In the genomic region with DNA sequence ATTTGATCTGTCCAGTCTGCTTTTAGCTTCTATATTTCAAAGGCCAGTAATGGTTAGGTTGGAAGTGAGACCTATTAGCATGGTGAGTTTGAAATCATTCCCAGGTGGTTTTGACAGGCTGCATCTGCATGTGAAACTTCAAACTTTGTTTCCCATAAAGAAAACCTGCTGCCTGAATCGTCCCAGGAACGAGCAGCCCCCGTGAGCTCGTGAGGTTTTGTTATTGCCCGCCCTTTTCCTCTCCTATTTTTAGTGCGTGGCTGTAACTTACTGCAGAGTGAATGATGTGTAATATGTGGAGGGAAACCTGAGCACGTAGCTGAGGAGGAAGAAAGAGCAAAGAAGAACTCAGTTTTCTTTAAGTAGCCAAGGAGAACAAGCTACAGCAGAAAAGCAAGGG, we compare ENCODE assay signal across 14 mouse cellular contexts.
A peak's percentile ranks its signal among the peaks of the same experiment; 100 is the strongest.
DNase-seq lines count a peak whose midpoint lies in the region; ATAC-seq and TF ChIP-seq lines count a peak whose summit lies in the region.
"Had no signal": no experiment of that assay in that cellular context is flagged by ENCODE, and none has a peak within 500 bp of the region (broad histone marks: within the 10 kb centered on the region; RNA-seq: fewer than 3 reads in every experiment).

No protein-coding gene starts in this region.

- TF ChIP-seq EP300 in stomach, postnatal 0 days (optimal IDR thresholded peaks at IDR 0.05) = no peak

- no peaks in the 10 kb centered on the region for H3K27me3 ChIP-seq in heart, embryonic 12.5 days (replicated peaks)
- H3K27me3 ChIP-seq in stomach, embryonic 14.5 days (ENCODE audit: control insufficient read depth, insufficient read depth, low read length) = no peaks in the 10 kb centered on the region
- no peaks in the 10 kb centered on the region for H3K27me3 ChIP-seq in stomach, postnatal 0 days (ENCODE audit: control insufficient read depth, insufficient read depth, low read length)
- H3K27me3 ChIP-seq: midbrain, embryonic 15.5 days; neural tube, embryonic 13.5 days had no signal

- no peak overlapping the region for H3K4me3 ChIP-seq in heart, embryonic 12.5 days
- no peak overlapping the region for H3K4me3 ChIP-seq in stomach, embryonic 14.5 days (ENCODE audit: low read depth, low read length)
- H3K4me3 ChIP-seq in stomach, postnatal 0 days (ENCODE audit: low read depth, low read length) = no peak overlapping the region
- H3K4me3 ChIP-seq in layer of hippocampus, adult 2 months = no peak overlapping the region
- H3K4me3 ChIP-seq: midbrain, embryonic 15.5 days; neural tube, embryonic 13.5 days had no signal

- DNase-seq in heart, postnatal 36 days = no peak
- DNase-seq in stomach, postnatal 0 days (ENCODE audit: low spot score) = no peak
- peak; percentile 70 for DNase-seq in hindlimb bud, embryonic 11.5 days (ENCODE audit: extremely low spot score, low read depth, low spot score)
- DNase-seq in spleen, postnatal 10 days (ENCODE audit: low spot score in 2 of 2) = no peak
- no peak for DNase-seq in layer of hippocampus, adult 2 months (ENCODE audit: low spot score in 2 of 2)
- DNase-seq: adrenal gland, postnatal 36 days; cerebellum, postnatal 14 days; kidney, adult 2 months had no signal

- no peak for ATAC-seq in heart, embryonic 12.5 days (ENCODE audit: insufficient number of reproducible peaks, low FRiP score)
- no peak for ATAC-seq in stomach, embryonic 14.5 days (ENCODE audit: insufficient number of reproducible peaks, insufficient read depth, low FRiP score, low read depth)
- no peak for ATAC-seq in stomach, postnatal 0 days (ENCODE audit: low FRiP score, low TSS enrichment)
- ATAC-seq: hindbrain, embryonic 16.5 days; midbrain, embryonic 15.5 days had no signal

- 14% methylated on average over 7 of the region's 7 CpGs for WGBS in heart, embryonic 12.5 days
- WGBS in stomach, embryonic 14.5 days = 18% methylated on average over 7 of the region's 7 CpGs
- WGBS in stomach, postnatal 0 days = 32% methylated on average over 7 of the region's 7 CpGs

- H3K27ac ChIP-seq in heart, embryonic 12.5 days (ENCODE audit: poor library complexity, severe bottlenecking) = no peak overlapping the region; the same call in 1 of the 2 replicates
- H3K27ac ChIP-seq in stomach, embryonic 14.5 days (ENCODE audit: low read length) = peak overlapping the region; percentile 13; the same call in 1 of the 2 replicates
- no peak overlapping the region for H3K27ac ChIP-seq in stomach, postnatal 0 days (replicated peaks)
- no peak overlapping the region for H3K27ac ChIP-seq in layer of hippocampus, adult 2 months
- H3K27ac ChIP-seq: liver, embryonic 14.5 days; midbrain, embryonic 15.5 days; neural tube, embryonic 13.5 days had no signal

- no peak for TF ChIP-seq CTCF in stomach, postnatal 0 days (IDR thresholded peaks at IDR 0.05; ENCODE audit: low read depth)
- TF ChIP-seq CTCF in layer of hippocampus, adult 2 months (conservative IDR thresholded peaks at IDR 0.05) = no peak

- no peaks in the 10 kb centered on the region for H3K9me3 ChIP-seq in heart, embryonic 12.5 days (replicated peaks)
- no peaks in the 10 kb centered on the region for H3K9me3 ChIP-seq in stomach, embryonic 14.5 days (ENCODE audit: control insufficient read depth, low read depth, low read length)
- H3K9me3 ChIP-seq in stomach, postnatal 0 days (ENCODE audit: control insufficient read depth, low read length) = no peaks in the 10 kb centered on the region
- H3K9me3 ChIP-seq: midbrain, embryonic 15.5 days; neural tube, embryonic 13.5 days had no signal

- intact Hi-C loops in heart, postnatal 36 days (cut with DNase I) = no loop called here

- H3K4me1 ChIP-seq in heart, embryonic 12.5 days (replicated peaks) = peaks cover 40% of the 10 kb centered on the region
- H3K4me1 ChIP-seq in stomach, embryonic 14.5 days (ENCODE audit: control insufficient read depth, insufficient read depth, low read length) = peaks cover 5% of the 10 kb centered on the region; the same call in 1 of the 2 replicates
- H3K4me1 ChIP-seq in stomach, postnatal 0 days (replicated peaks; ENCODE audit: control insufficient read depth, insufficient read depth) = 0 out of 2 replicates have a peak, but pooled peaks cover 2% of the 10 kb centered on the region

- peak overlapping the region; percentile 40 for H3K4me2 ChIP-seq in heart, embryonic 12.5 days
- no peak overlapping the region for H3K4me2 ChIP-seq in stomach, embryonic 14.5 days (replicated peaks; ENCODE audit: low read depth, low read length)
- H3K4me2 ChIP-seq in stomach, postnatal 0 days (replicated peaks; ENCODE audit: low read depth) = no peak overlapping the region
- H3K4me2 ChIP-seq: midbrain, embryonic 15.5 days; neural tube, embryonic 13.5 days had no signal

- H3K9ac ChIP-seq in heart, embryonic 12.5 days = peak overlapping the region; percentile 50
- H3K9ac ChIP-seq in stomach, embryonic 14.5 days (replicated peaks; ENCODE audit: low read depth, low read length) = no peak overlapping the region
- no peak overlapping the region for H3K9ac ChIP-seq in stomach, postnatal 0 days (ENCODE audit: low read length)
- H3K9ac ChIP-seq: liver, embryonic 14.5 days; midbrain, embryonic 15.5 days; neural tube, embryonic 13.5 days had no signal

- H3K36me3 ChIP-seq in heart, embryonic 12.5 days = no peaks in the 10 kb centered on the region
- H3K36me3 ChIP-seq in stomach, embryonic 14.5 days (ENCODE audit: control insufficient read depth, insufficient read depth, low read length) = no peaks in the 10 kb centered on the region
- 0 out of 2 replicates have a peak, but pooled peaks cover 3% of the 10 kb centered on the region for H3K36me3 ChIP-seq in stomach, postnatal 0 days (ENCODE audit: control insufficient read depth, insufficient read depth, low read length)
- H3K36me3 ChIP-seq: midbrain, embryonic 15.5 days; neural tube, embryonic 13.5 days had no signal
